ENCODE assay signal across 9 mouse cellular contexts in genomic region chr11:120695641-120696040, GRCm38 (mm10). TPM values are rescaled to one million over a fixed set of nuclear protein-coding genes. Genes with fewer than 3 reads are reported as not detected.
DNase-seq lines count a peak whose midpoint lies in the region; ATAC-seq and TF ChIP-seq lines count a peak whose summit lies in the region.
"Had no signal": no experiment of that assay in that cellular context is flagged by ENCODE, and none has a peak within 500 bp of the region (broad histone marks: within the 10 kb centered on the region; RNA-seq: fewer than 3 reads in every experiment).

No protein-coding gene starts in this region.

- peaks cover 32% of the 10 kb centered on the region for H3K4me1 ChIP-seq in midbrain, embryonic 10.5 days
- no peaks in the 10 kb centered on the region for H3K4me1 ChIP-seq in midbrain, postnatal 0 days (ENCODE audit: insufficient read depth, low read length)
- H3K4me1 ChIP-seq in limb, embryonic 12.5 days (replicated peaks) = peaks cover 37% of the 10 kb centered on the region

- 0 out of 2 replicates have a peak overlapping the region, but pooled peaks have one; percentile 9 for H3K4me3 ChIP-seq in midbrain, embryonic 10.5 days
- no peak overlapping the region for H3K4me3 ChIP-seq in midbrain, postnatal 0 days (ENCODE audit: low read depth, low read length)
- H3K4me3 ChIP-seq in limb, embryonic 12.5 days (replicated peaks) = no peak overlapping the region

- TF ChIP-seq CTCF in midbrain, postnatal 0 days (IDR thresholded peaks at IDR 0.05) = no peak

- H3K4me2 ChIP-seq in midbrain, postnatal 0 days (ENCODE audit: low read depth, low read length, poor library complexity, severe bottlenecking) = no peak overlapping the region
- peak overlapping the region; percentile 11 for H3K4me2 ChIP-seq in limb, embryonic 12.5 days

- peak overlapping the region; percentile 70 for H3K27ac ChIP-seq in midbrain, embryonic 10.5 days (replicated peaks)
- no peak overlapping the region; the same call in 1 of the 2 replicates for H3K27ac ChIP-seq in midbrain, postnatal 0 days (ENCODE audit: low read depth, low read length)
- H3K27ac ChIP-seq in limb, embryonic 12.5 days = peak overlapping the region; percentile 87

- H3K27me3 ChIP-seq in midbrain, embryonic 10.5 days (ENCODE audit: low read depth, poor library complexity, severe bottlenecking) = no peaks in the 10 kb centered on the region
- no peaks in the 10 kb centered on the region for H3K27me3 ChIP-seq in midbrain, postnatal 0 days (ENCODE audit: insufficient read depth, low read length)
- H3K27me3 ChIP-seq in limb, embryonic 12.5 days = no peaks in the 10 kb centered on the region

- peaks cover 78% of the 10 kb centered on the region for H3K36me3 ChIP-seq in midbrain, embryonic 10.5 days
- peaks cover 10% of the 10 kb centered on the region for H3K36me3 ChIP-seq in midbrain, postnatal 0 days (ENCODE audit: insufficient read depth, low read length)
- H3K36me3 ChIP-seq in limb, embryonic 12.5 days = peaks cover 69% of the 10 kb centered on the region

- no peak for ATAC-seq in midbrain, postnatal 0 days (ENCODE audit: low FRiP score)
- peak; percentile 64 for ATAC-seq in limb, embryonic 12.5 days (ENCODE audit: insufficient number of reproducible peaks, insufficient read depth, low FRiP score, low TSS enrichment, low read depth)
- no peak for ATAC-seq in inflammation-experienced regulatory T-cells, adult 6 months

- DNase-seq in adrenal gland, adult 2 months = peak; percentile 66
- no peak for DNase-seq in adrenal gland, postnatal 4 days (ENCODE audit: low spot score in 2 of 2)
- DNase-seq in midbrain, embryonic 10.5 days (ENCODE audit: low spot score) = peak; percentile 35
- DNase-seq in midbrain, postnatal 0 days (ENCODE audit: low spot score) = no peak
- DNase-seq in natural killer cell, adult 2 months (ENCODE audit: low spot score in 2 of 2) = no peak
- no peak for DNase-seq in testis, postnatal 14 days (ENCODE audit: low spot score)
- DNase-seq: thymus, postnatal 4 days had no signal

- peaks cover 5% of the 10 kb centered on the region; the same call in 1 of the 2 replicates for H3K9me3 ChIP-seq in midbrain, embryonic 10.5 days (replicated peaks)
- H3K9me3 ChIP-seq in midbrain, postnatal 0 days (ENCODE audit: low read length) = no peaks in the 10 kb centered on the region
- H3K9me3 ChIP-seq in limb, embryonic 12.5 days = 0 out of 2 replicates have a peak, but pooled peaks cover 4% of the 10 kb centered on the region

- WGBS in midbrain, embryonic 10.5 days = 58% methylated on average over 12 of the region's 12 CpGs
- WGBS in midbrain, postnatal 0 days = 36% methylated on average over 12 of the region's 12 CpGs
- 5% methylated on average over 12 of the region's 12 CpGs for WGBS in limb, embryonic 12.5 days

- H3K9ac ChIP-seq in midbrain, postnatal 0 days (replicated peaks; ENCODE audit: low read length, poor library complexity, severe bottlenecking) = no peak overlapping the region
- peak overlapping the region; percentile 32 for H3K9ac ChIP-seq in limb, embryonic 12.5 days (replicated peaks)

RNA-seq across cellular contexts. Expression of gene Cenpx, which starts 17.9 kb away (rescaled TPM):
- total RNA-seq in adrenal gland, adult 2 months (2021) = 10 to 100 TPM; 54.0 to 63.5 TPM
- 86.0 and 90.2 TPM in 2 replicates for polyA plus RNA-seq in adrenal gland, adult 2 months (2012; rRNA removed)
- 10 to 100 TPM; 49.5 to 52.5 TPM for total RNA-seq in adrenal gland, postnatal 4 days (2021)
- 132 and 133 TPM in 2 replicates for polyA plus RNA-seq in midbrain, embryonic 10.5 days (2016; fragmentation: Nextera tagmentation; extraction: Ambion mirVana)
- total RNA-seq in midbrain, postnatal 0 days (2014; rRNA removed) = 70.8 and 76.0 TPM in 2 replicates
- 94.5 and 94.6 TPM in 2 replicates for polyA plus RNA-seq in midbrain, postnatal 0 days (2015; fragmentation: Nextera tagmentation; extraction: Ambion mirVana)
- 131 and 138 TPM in 2 replicates for polyA plus RNA-seq in limb, embryonic 12.5 days (2016; fragmentation: Nextera tagmentation; extraction: Ambion mirVana)
- polyA plus RNA-seq in inflammation-experienced regulatory T-cells, adult 6 months (2017; shearing (Covaris generic)) = 100 to 1,000 TPM; 154 to 181 (median 169) TPM

RNA-seq across cellular contexts. Expression of gene Lrrc45, which starts 18.1 kb away (rescaled TPM):
- total RNA-seq in adrenal gland, adult 2 months (2021) = 10 to 100 TPM; 21.9 to 25.3 TPM
- 34.2 and 40.1 TPM in 2 replicates for polyA plus RNA-seq in adrenal gland, adult 2 months (2012; rRNA removed)
- 10 to 100 TPM; 44.2 to 44.8 TPM for total RNA-seq in adrenal gland, postnatal 4 days (2021)
- 57.0 and 57.7 TPM in 2 replicates for polyA plus RNA-seq in midbrain, embryonic 10.5 days (2016; fragmentation: Nextera tagmentation; extraction: Ambion mirVana)
- total RNA-seq in midbrain, postnatal 0 days (2014; rRNA removed) = 44.8 and 47.8 TPM in 2 replicates
- polyA plus RNA-seq in midbrain, postnatal 0 days (2015; fragmentation: Nextera tagmentation; extraction: Ambion mirVana) = 46.8 and 51.0 TPM in 2 replicates
- 77.9 and 78.4 TPM in 2 replicates for polyA plus RNA-seq in limb, embryonic 12.5 days (2016; fragmentation: Nextera tagmentation; extraction: Ambion mirVana)
- 10 to 100 TPM; 19.4 to 39.4 (median 20.8) TPM for polyA plus RNA-seq in inflammation-experienced regulatory T-cells, adult 6 months (2017; shearing (Covaris generic))

RNA-seq across cellular contexts. Expression of gene Aspscr1, which starts 22.9 kb away (rescaled TPM):
- 10 to 100 TPM; 74.9 to 84.1 TPM for total RNA-seq in adrenal gland, adult 2 months (2021)
- polyA plus RNA-seq in adrenal gland, adult 2 months (2012; rRNA removed) = 124 and 125 TPM in 2 replicates
- 100 to 1,000 TPM; 108 to 110 TPM for total RNA-seq in adrenal gland, postnatal 4 days (2021)
- 150 and 161 TPM in 2 replicates for polyA plus RNA-seq in midbrain, embryonic 10.5 days (2016; fragmentation: Nextera tagmentation; extraction: Ambion mirVana)
- 106 and 113 TPM in 2 replicates for total RNA-seq in midbrain, postnatal 0 days (2014; rRNA removed)
- 143 and 153 TPM in 2 replicates for polyA plus RNA-seq in midbrain, postnatal 0 days (2015; fragmentation: Nextera tagmentation; extraction: Ambion mirVana)
- 142 and 149 TPM in 2 replicates for polyA plus RNA-seq in limb, embryonic 12.5 days (2016; fragmentation: Nextera tagmentation; extraction: Ambion mirVana)
- 100 to 1,000 TPM in 1 of 3 experiments, 10 to 100 TPM in 2; 79.4 to 107 (median 86.2) TPM for polyA plus RNA-seq in inflammation-experienced regulatory T-cells, adult 6 months (2017; shearing (Covaris generic))

RNA-seq across cellular contexts. Expression of gene Rac3, which starts 25.6 kb away (rescaled TPM):
- 10 to 100 TPM; 13.7 to 15.9 TPM for total RNA-seq in adrenal gland, adult 2 months (2021)
- polyA plus RNA-seq in adrenal gland, adult 2 months (2012; rRNA removed) = 21.1 and 25.6 TPM in 2 replicates
- 10 to 100 TPM; 12.7 to 17.4 TPM for total RNA-seq in adrenal gland, postnatal 4 days (2021)
- 32.4 and 41.9 TPM in 2 replicates for polyA plus RNA-seq in midbrain, embryonic 10.5 days (2016; fragmentation: Nextera tagmentation; extraction: Ambion mirVana)
- 766 and 788 TPM in 2 replicates for total RNA-seq in midbrain, postnatal 0 days (2014; rRNA removed)
- 808 and 853 TPM in 2 replicates for polyA plus RNA-seq in midbrain, postnatal 0 days (2015; fragmentation: Nextera tagmentation; extraction: Ambion mirVana)
- polyA plus RNA-seq in limb, embryonic 12.5 days (2016; fragmentation: Nextera tagmentation; extraction: Ambion mirVana) = 48.5 and 51.2 TPM in 2 replicates
- not detected for polyA plus RNA-seq in inflammation-experienced regulatory T-cells, adult 6 months (2017; shearing (Covaris generic))

RNA-seq across cellular contexts. Expression of gene Dcxr, which starts 31.4 kb away (rescaled TPM):
- 100 to 1,000 TPM in 1 of 2 experiments, 10 to 100 TPM in 1; 41.4 to 122 TPM for total RNA-seq in adrenal gland, adult 2 months (2021)
- polyA plus RNA-seq in adrenal gland, adult 2 months (2012; rRNA removed) = 136 and 150 TPM in 2 replicates
- 10 to 100 TPM; 40.9 to 43.3 TPM for total RNA-seq in adrenal gland, postnatal 4 days (2021)
- polyA plus RNA-seq in midbrain, embryonic 10.5 days (2016; fragmentation: Nextera tagmentation; extraction: Ambion mirVana) = 13.0 and 13.7 TPM in 2 replicates
- 6.9 and 11.2 TPM in 2 replicates for total RNA-seq in midbrain, postnatal 0 days (2014; rRNA removed)
- 9.9 and 12.3 TPM in 2 replicates for polyA plus RNA-seq in midbrain, postnatal 0 days (2015; fragmentation: Nextera tagmentation; extraction: Ambion mirVana)
- polyA plus RNA-seq in limb, embryonic 12.5 days (2016; fragmentation: Nextera tagmentation; extraction: Ambion mirVana) = 14.8 and 17.8 TPM in 2 replicates
- 10 to 100 TPM; 20.5 to 29.7 (median 26.5) TPM for polyA plus RNA-seq in inflammation-experienced regulatory T-cells, adult 6 months (2017; shearing (Covaris generic))

Comparison
In these comparisons a context has a peak if more than half of its experiments do, and no peak if none do; other contexts are left out.
1. DNase-seq: peak in adrenal gland, adult 2 months (single experiment) and midbrain, embryonic 10.5 days (single experiment); none in adrenal gland, postnatal 4 days (0 of 2), midbrain, postnatal 0 days (single experiment), natural killer cell, adult 2 months (0 of 2) and testis, postnatal 14 days (single experiment).